Mouse (Mus musculus): ENCODE results near the gene Med22. TPM values are rescaled to one million over a fixed set of nuclear protein-coding genes. Genes with fewer than 3 reads are reported as not detected.

Gene Med22
- total and polyA plus RNA-seq, 3 experiments = 79.0 to 90.1 TPM; not detected in 1

DNA sequence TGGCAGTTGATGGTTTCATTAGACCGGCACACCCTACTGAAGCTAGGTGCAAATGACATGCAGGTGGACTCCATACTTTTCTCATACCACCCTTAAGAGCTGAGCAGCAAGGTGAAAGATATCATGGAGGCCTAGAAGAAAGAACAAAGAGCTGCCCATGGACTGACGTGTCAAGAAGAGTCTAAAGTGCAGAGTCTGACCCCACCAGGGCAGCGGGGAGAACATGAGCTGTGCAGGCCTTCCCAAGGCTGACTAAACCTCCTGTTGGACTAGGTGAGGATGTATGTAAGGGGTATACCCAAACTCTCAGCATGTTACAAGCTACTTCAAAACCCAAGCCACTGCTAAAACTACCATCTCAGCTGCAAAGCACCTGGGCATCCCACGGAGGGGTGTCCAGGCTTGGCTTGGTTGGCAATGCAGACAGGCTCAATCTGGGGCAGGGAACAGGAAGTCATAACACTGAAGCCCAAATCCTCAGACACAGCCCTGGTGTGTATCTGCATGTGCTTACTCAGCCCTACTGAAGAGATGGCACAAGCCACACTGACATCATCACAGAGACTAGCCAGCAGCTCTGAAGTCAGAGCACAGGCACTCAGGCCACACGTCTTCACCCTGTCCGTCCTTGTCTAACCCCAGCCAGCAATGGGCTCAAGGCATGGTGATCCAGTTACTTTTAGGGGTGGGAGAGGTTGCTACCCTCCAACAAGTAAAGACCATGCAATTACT is 17.4 kb upstream of the Med22 start:
- DNase-seq (ENCODE audit: low read depth, low spot score) = no peak
- no peaks in the 10 kb centered on the region for H3K27me3 ChIP-seq (ENCODE audit: control insufficient read depth in 1 of 2, insufficient read depth in 2 of 2, low read length in 2 of 2)
- peaks cover 14 to 24% of the 10 kb centered on the region in 2 experiments for H3K36me3 ChIP-seq (ENCODE audit: control insufficient read depth in 1 of 2, insufficient read depth in 2 of 2, low read length in 2 of 2)
- no peaks in the 10 kb centered on the region for H3K9me3 ChIP-seq (replicated peaks; ENCODE audit: insufficient read depth, low read length)
- TF ChIP-seq E2F4 (IDR thresholded peaks at IDR 0.05; ENCODE audit: borderline replicate concordance, low read depth, low read length) (no peak), SIN3A (IDR thresholded peaks at IDR 0.05; ENCODE audit: low read length) (no peak), MEF2A (IDR thresholded peaks at IDR 0.05; ENCODE audit: extremely low read depth, insufficient replicate concordance, low read depth, low read length, poor library complexity, severe bottlenecking) (no peak), ETS1 (IDR thresholded peaks at IDR 0.05; ENCODE audit: low read depth, low read length) (no peak), POLR2A (IDR thresholded peaks at IDR 0.05; ENCODE audit: control insufficient read depth in 1 of 2, insufficient read depth in 1 of 2, low read depth in 1 of 2, low read length in 2 of 2, poor library complexity in 1 of 2) (no peak; a peak in 1 of 4 replicates), ZC3H11A (IDR thresholded peaks at IDR 0.05; ENCODE audit: low read depth, low read length) (no peak)
- no peak overlapping the region for H3K9ac ChIP-seq (ENCODE audit: control insufficient read depth, low read depth, low read length, poor library complexity, severe bottlenecking)
- H3K4me3 ChIP-seq (ENCODE audit: control insufficient read depth in 1 of 2, insufficient read depth in 1 of 2, low read depth in 2 of 2, low read length in 2 of 2) = no peak overlapping the region
- H3K79me2 ChIP-seq (ENCODE audit: control insufficient read depth, insufficient read depth, low read length, poor library complexity) = peaks cover 54% of the 10 kb centered on the region
- H3K27ac ChIP-seq (ENCODE audit: control insufficient read depth, low read depth, low read length) = no peak overlapping the region
- H3K4me1 ChIP-seq (ENCODE audit: control insufficient read depth in 1 of 2, insufficient read depth in 2 of 2, low read length in 2 of 2) = peaks cover 5 to 21% of the 10 kb centered on the region in 2 experiments; a peak in 3 of 4 replicates

GRCm38 (mm10) chr2:26921784-26922183 is 11.3 kb upstream of the Med22 start:
- Histone ChIP-seq H3K9ac (ENCODE audit: control insufficient read depth, low read depth, low read length, poor library complexity, severe bottlenecking) (no peak overlapping the region), H3K79me2 (ENCODE audit: control insufficient read depth, insufficient read depth, low read length, poor library complexity) (peaks cover 20% of the 10 kb centered on the region), H3K27ac (ENCODE audit: control insufficient read depth, low read depth, low read length) (no peak overlapping the region), H3K4me3 (ENCODE audit: control insufficient read depth in 1 of 2, insufficient read depth in 1 of 2, low read depth in 2 of 2, low read length in 2 of 2) (no peak overlapping the region), H3K4me1 (ENCODE audit: control insufficient read depth in 1 of 2, insufficient read depth in 2 of 2, low read length in 2 of 2) (peaks cover 0 to 10% of the 10 kb centered on the region in 2 experiments; a peak in 1 of 4 replicates), H3K9me3 (replicated peaks; ENCODE audit: insufficient read depth, low read length) (no peaks in the 10 kb centered on the region), H3K36me3 (ENCODE audit: control insufficient read depth in 1 of 2, insufficient read depth in 2 of 2, low read length in 2 of 2) (peaks cover 0 to 8% of the 10 kb centered on the region in 2 experiments; a peak in 3 of 4 replicates), H3K27me3 (ENCODE audit: control insufficient read depth in 1 of 2, insufficient read depth in 2 of 2, low read length in 2 of 2) (no peaks in the 10 kb centered on the region)
- DNase-seq (ENCODE audit: low read depth, low spot score) = peak; percentile 31
- no peak for TF ChIP-seq POLR2AphosphoS5 (IDR thresholded peaks at IDR 0.05; ENCODE audit: borderline replicate concordance, low read depth, low read length)
- TF ChIP-seq JUND (IDR thresholded peaks at IDR 0.05; ENCODE audit: low read depth, low read length) = no peak
- peak in 1 of 2 experiments; percentile 22; a peak in 1 of 4 replicates for TF ChIP-seq POLR2A (IDR thresholded peaks at IDR 0.05; ENCODE audit: control insufficient read depth in 1 of 2, insufficient read depth in 1 of 2, low read depth in 1 of 2, low read length in 2 of 2, poor library complexity in 1 of 2)
- no peak for TF ChIP-seq MAX (IDR thresholded peaks at IDR 0.05; ENCODE audit: low read length)
- no peak for TF ChIP-seq CHD2 (IDR thresholded peaks at IDR 0.05; ENCODE audit: low read length)
- TF ChIP-seq CTCF (IDR thresholded peaks at IDR 0.05 in 2 of 3, conservative IDR thresholded peaks at IDR 0.05 in 1 of 3; ENCODE audit: control insufficient read depth in 1 of 3, insufficient read depth in 1 of 3, low read depth in 2 of 3, low read length in 3 of 3, poor library complexity in 1 of 3, severe bottlenecking in 1 of 3) = no peak

- no peak overlapping the region for H3K27ac ChIP-seq (ENCODE audit: control insufficient read depth, low read depth, low read length)
- no peak overlapping the region for H3K9ac ChIP-seq (ENCODE audit: control insufficient read depth, low read depth, low read length, poor library complexity, severe bottlenecking)
- H3K4me3 ChIP-seq (ENCODE audit: control insufficient read depth in 1 of 2, insufficient read depth in 1 of 2, low read depth in 2 of 2, low read length in 2 of 2) = no peak overlapping the region
- peaks cover 0 to 8% of the 10 kb centered on the region in 2 experiments; a peak in 3 of 4 replicates for H3K36me3 ChIP-seq (ENCODE audit: control insufficient read depth in 1 of 2, insufficient read depth in 2 of 2, low read length in 2 of 2)
- H3K9me3 ChIP-seq (replicated peaks; ENCODE audit: insufficient read depth, low read length) = no peaks in the 10 kb centered on the region
- peaks cover 35% of the 10 kb centered on the region for H3K79me2 ChIP-seq (ENCODE audit: control insufficient read depth, insufficient read depth, low read length, poor library complexity)
- TF ChIP-seq USF1 (IDR thresholded peaks at IDR 0.05; ENCODE audit: low read depth, low read length) (no peak), ETS1 (IDR thresholded peaks at IDR 0.05; ENCODE audit: low read depth, low read length) (no peak), NRF1 (IDR thresholded peaks at IDR 0.05; ENCODE audit: insufficient read depth, low read depth, low read length, poor library complexity, severe bottlenecking) (no peak), MYB (IDR thresholded peaks at IDR 0.05; ENCODE audit: low read depth, low read length) (no peak), MEF2A (IDR thresholded peaks at IDR 0.05; ENCODE audit: extremely low read depth, insufficient replicate concordance, low read depth, low read length, poor library complexity, severe bottlenecking) (no peak), MAX (IDR thresholded peaks at IDR 0.05; ENCODE audit: low read length) (no peak), POLR2A (IDR thresholded peaks at IDR 0.05; ENCODE audit: control insufficient read depth in 1 of 2, insufficient read depth in 1 of 2, low read depth in 1 of 2, low read length in 2 of 2, poor library complexity in 1 of 2) (peak in 1 of 2 experiments; percentile 37; a peak in 2 of 4 replicates), MAFK (IDR thresholded peaks at IDR 0.05; ENCODE audit: borderline replicate concordance, low read depth, low read length) (no peak), SMC3 (IDR thresholded peaks at IDR 0.05; ENCODE audit: low read depth, low read length) (no peak), POLR2AphosphoS2 (IDR thresholded peaks at IDR 0.05; ENCODE audit: low read length) (peak; percentile 77), POLR2AphosphoS5 (IDR thresholded peaks at IDR 0.05; ENCODE audit: borderline replicate concordance, low read depth, low read length) (0 out of 2 replicates have a peak, but pooled peaks have one; percentile 12), ZC3H11A (IDR thresholded peaks at IDR 0.05; ENCODE audit: low read depth, low read length) (no peak)
- peaks cover 0 to 12% of the 10 kb centered on the region in 2 experiments; a peak in 1 of 4 replicates for H3K4me1 ChIP-seq (ENCODE audit: control insufficient read depth in 1 of 2, insufficient read depth in 2 of 2, low read length in 2 of 2)
- no peaks in the 10 kb centered on the region for H3K27me3 ChIP-seq (ENCODE audit: control insufficient read depth in 1 of 2, insufficient read depth in 2 of 2, low read length in 2 of 2)
- peak; percentile 16 for DNase-seq (ENCODE audit: low read depth, low spot score)
These were observed 9.8 kb upstream of the Med22 start for GRCm38 (mm10) chr2:26920190-26920855.
